Mouse (Mus musculus): ENCODE data around the gene Msrb3.

- TF ChIP-seq CTCF (IDR thresholded peaks at IDR 0.05; ENCODE audit: low read depth, low read length) (no peak), TAL1 (conservative IDR thresholded peaks at IDR 0.05; ENCODE audit: low read depth, low read length) (no peak), GATA1 (IDR thresholded peaks at IDR 0.05; ENCODE audit: borderline replicate concordance, low read length) (no peak)
Observed at GRCm38 (mm10) chr10:120928183-120928582, 29.3 kb upstream of the Msrb3 start.

All from G1E (cell line).